Mouse (Mus musculus): Measurements from ENCODE around the gene Rab3gap1.

GRCm38 (mm10) chr1:127989876-127990731 lies 121.5 kb downstream of the Rab3gap1 start:
- TF ChIP-seq POLR2A (IDR thresholded peaks at IDR 0.05; ENCODE audit: insufficient read depth, low read depth, low read length): no peak
- no peak for TF ChIP-seq CTCF (IDR thresholded peaks at IDR 0.05)

All from heart, adult 2 months (tissue).